Comparison of ENCODE assay signal across 27 mouse cellular contexts in genomic region chr7:46837073-46837472, GRCm38 (mm10). TPM values are rescaled to one million over a fixed set of nuclear protein-coding genes. Genes with fewer than 3 reads are reported as not detected.
DNase-seq lines count a peak whose midpoint lies in the region; ATAC-seq and TF ChIP-seq lines count a peak whose summit lies in the region.
"Had no signal": no experiment of that assay in that cellular context is flagged by ENCODE, and none has a peak within 500 bp of the region (broad histone marks: within the 10 kb centered on the region; RNA-seq: fewer than 3 reads in every experiment).

No protein-coding gene starts in this region.

- no peak for ATAC-seq in kidney, postnatal 0 days (replicated peaks; ENCODE audit: low FRiP score, low read depth)
- no peak for ATAC-seq in kidney, embryonic 16.5 days (ENCODE audit: low FRiP score, low TSS enrichment)
- no peak for ATAC-seq in midbrain, embryonic 15.5 days (replicated peaks)

- TF ChIP-seq CTCF in kidney, postnatal 0 days (IDR thresholded peaks at IDR 0.05; ENCODE audit: low read depth): no peak

- H3K4me1 ChIP-seq in kidney, postnatal 0 days (replicated peaks; ENCODE audit: insufficient read depth, low read length): peaks cover 19% of the 10 kb centered on the region; the same call in 1 of the 2 replicates
- peaks cover 36% of the 10 kb centered on the region for H3K4me1 ChIP-seq in kidney, embryonic 16.5 days (ENCODE audit: insufficient read depth, low read length)
- peaks cover 53% of the 10 kb centered on the region for H3K4me1 ChIP-seq in midbrain, embryonic 10.5 days
- peaks cover 21% of the 10 kb centered on the region for H3K4me1 ChIP-seq in midbrain, embryonic 15.5 days

- H3K36me3 ChIP-seq in kidney, postnatal 0 days (ENCODE audit: insufficient read depth, low read length): no peaks in the 10 kb centered on the region
- H3K36me3 ChIP-seq in kidney, embryonic 16.5 days (ENCODE audit: insufficient read depth, low read length): no peaks in the 10 kb centered on the region
- no peaks in the 10 kb centered on the region for H3K36me3 ChIP-seq in midbrain, embryonic 10.5 days
- no peaks in the 10 kb centered on the region for H3K36me3 ChIP-seq in midbrain, embryonic 15.5 days (replicated peaks)
- H3K36me3 ChIP-seq: embryonic facial prominence, embryonic 12.5 days; hindbrain, embryonic 12.5 days; limb, embryonic 15.5 days had no signal

- H3K27ac ChIP-seq in kidney, postnatal 0 days: peak overlapping the region; percentile 92; the same call in 1 of the 2 replicates
- no peak overlapping the region for H3K27ac ChIP-seq in kidney, embryonic 16.5 days (ENCODE audit: low read length)
- H3K27ac ChIP-seq in midbrain, embryonic 10.5 days (replicated peaks): 0 out of 2 replicates have a peak overlapping the region, but pooled peaks have one; percentile 20
- no peak overlapping the region for H3K27ac ChIP-seq in midbrain, embryonic 15.5 days
- H3K27ac ChIP-seq: hindbrain, embryonic 12.5 days had no signal

- no peak overlapping the region for H3K4me2 ChIP-seq in kidney, postnatal 0 days (ENCODE audit: low read length)
- no peak overlapping the region for H3K4me2 ChIP-seq in kidney, embryonic 16.5 days (replicated peaks; ENCODE audit: low read depth, low read length)
- H3K4me2 ChIP-seq in midbrain, embryonic 15.5 days: no peak overlapping the region
- H3K4me2 ChIP-seq: hindbrain, embryonic 12.5 days had no signal

- no peaks in the 10 kb centered on the region for H3K27me3 ChIP-seq in kidney, postnatal 0 days (ENCODE audit: insufficient read depth, low read length)
- no peaks in the 10 kb centered on the region for H3K27me3 ChIP-seq in kidney, embryonic 16.5 days (ENCODE audit: insufficient read depth, low read length)
- H3K27me3 ChIP-seq in midbrain, embryonic 10.5 days (ENCODE audit: low read depth, poor library complexity, severe bottlenecking): peaks cover 24% of the 10 kb centered on the region
- no peaks in the 10 kb centered on the region for H3K27me3 ChIP-seq in midbrain, embryonic 15.5 days (replicated peaks)

- 65% methylated on average over 5 of the region's 5 CpGs for WGBS in kidney, postnatal 0 days
- WGBS in kidney, embryonic 16.5 days: 42% methylated on average over 5 of the region's 5 CpGs
- 48% methylated on average over 5 of the region's 5 CpGs for WGBS in midbrain, embryonic 10.5 days
- 32% methylated on average over 5 of the region's 5 CpGs for WGBS in midbrain, embryonic 15.5 days

- H3K4me3 ChIP-seq in kidney, postnatal 0 days (replicated peaks; ENCODE audit: low read depth, low read length): no peak overlapping the region
- H3K4me3 ChIP-seq in kidney, embryonic 16.5 days (ENCODE audit: low read length): no peak overlapping the region
- no peak overlapping the region for H3K4me3 ChIP-seq in midbrain, embryonic 10.5 days
- H3K4me3 ChIP-seq in midbrain, embryonic 15.5 days: no peak overlapping the region
- H3K4me3 ChIP-seq: embryonic facial prominence, embryonic 12.5 days; hindbrain, embryonic 12.5 days; limb, embryonic 15.5 days had no signal

- intact Hi-C loops in heart, postnatal 25 days (cut with DNase I): no loop called here

- no peaks in the 10 kb centered on the region for H3K9me3 ChIP-seq in kidney, postnatal 0 days (replicated peaks; ENCODE audit: low read length)
- no peaks in the 10 kb centered on the region for H3K9me3 ChIP-seq in kidney, embryonic 16.5 days (ENCODE audit: low read length)
- H3K9me3 ChIP-seq in midbrain, embryonic 10.5 days (replicated peaks): no peaks in the 10 kb centered on the region
- H3K9me3 ChIP-seq in midbrain, embryonic 15.5 days: no peaks in the 10 kb centered on the region
- H3K9me3 ChIP-seq: embryonic facial prominence, embryonic 12.5 days; hindbrain, embryonic 12.5 days; limb, embryonic 15.5 days had no signal

- H3K9ac ChIP-seq in kidney, postnatal 0 days (ENCODE audit: low read depth, low read length): no peak overlapping the region
- H3K9ac ChIP-seq in kidney, embryonic 16.5 days (replicated peaks; ENCODE audit: low read length): no peak overlapping the region
- no peak overlapping the region for H3K9ac ChIP-seq in midbrain, embryonic 15.5 days
- H3K9ac ChIP-seq: embryonic facial prominence, embryonic 12.5 days had no signal

- peak; percentile 90 for DNase-seq in heart, adult 11 months
- no peak for DNase-seq in heart, postnatal 25 days (ENCODE audit: low spot score)
- no peak for DNase-seq in kidney, postnatal 0 days (ENCODE audit: low spot score)
- no peak for DNase-seq in midbrain, embryonic 10.5 days (ENCODE audit: low spot score)
- peak; percentile 61 for DNase-seq in retina, postnatal 7 days (ENCODE audit: low read depth, low spot score)
- no peak for DNase-seq in adrenal gland, adult 2 months
- DNase-seq: cerebellum, adult 18-20 months; cerebellum, postnatal 25 days; left cerebral cortex, postnatal 4 days; lung, adult 18-20 months; thymus, postnatal 4 days had no signal

RNA-seq across cellular contexts. Expression of gene Ldha, which starts 4.2 kb away (rescaled TPM):
- total RNA-seq in heart, postnatal 25 days (2021): 100 to 1,000 TPM; 799 to 856 TPM
- polyA plus RNA-seq in kidney, postnatal 0 days (2015; fragmentation: Nextera tagmentation; extraction: Ambion mirVana): 890 and 943 TPM in 2 replicates
- 1,802 and 1,946 TPM in 2 replicates for polyA plus RNA-seq in kidney, embryonic 16.5 days (2015; fragmentation: Nextera tagmentation; extraction: Ambion mirVana)
- 2,560 and 3,667 TPM in 2 replicates for polyA plus RNA-seq in midbrain, embryonic 10.5 days (2016; fragmentation: Nextera tagmentation; extraction: Ambion mirVana)
- polyA plus RNA-seq in midbrain, embryonic 15.5 days (2015; fragmentation: Nextera tagmentation; extraction: Ambion mirVana): 522 and 586 TPM in 2 replicates
- total RNA-seq in adrenal gland, adult 2 months (2021): 100 to 1,000 TPM; 381 to 429 TPM
- 178 and 230 TPM in 2 replicates for polyA plus RNA-seq in adrenal gland, adult 2 months (2012; rRNA removed)

RNA-seq across cellular contexts. Expression of gene Ldhc, which starts 23.9 kb away (rescaled TPM):
- not detected for total RNA-seq in heart, postnatal 25 days (2021)
- polyA plus RNA-seq in kidney, postnatal 0 days (2015; fragmentation: Nextera tagmentation; extraction: Ambion mirVana): not detected in 2 replicates
- 0.17 TPM in 1 of 2 replicates, not detected in the other for polyA plus RNA-seq in kidney, embryonic 16.5 days (2015; fragmentation: Nextera tagmentation; extraction: Ambion mirVana)
- polyA plus RNA-seq in midbrain, embryonic 10.5 days (2016; fragmentation: Nextera tagmentation; extraction: Ambion mirVana): 0.12 TPM in 1 of 2 replicates, not detected in the other
- polyA plus RNA-seq in midbrain, embryonic 15.5 days (2015; fragmentation: Nextera tagmentation; extraction: Ambion mirVana): 0.15 TPM in 1 of 2 replicates, not detected in the other
- total RNA-seq in adrenal gland, adult 2 months (2021): not detected
- polyA plus RNA-seq in adrenal gland, adult 2 months (2012; rRNA removed): not detected in 2 replicates
- total RNA-seq: adrenal gland, postnatal 4 days; gastrocnemius, adult 18-20 months; layer of hippocampus, postnatal 14 days; left cerebral cortex, adult 8-10 months; left cerebral cortex, postnatal 4 days; midbrain, postnatal 0 days had no signal
- polyA plus RNA-seq: embryonic facial prominence, embryonic 12.5 days; heart, embryonic 11.5 days; heart, postnatal 0 days; hindbrain, embryonic 12.5 days; intestine, embryonic 14.5 days; kidney, embryonic 14.5 days; large intestine, adult 2 months; spleen, adult 2 months had no signal

RNA-seq across cellular contexts. Expression of gene Gtf2h1, which starts 41.2 kb away (rescaled TPM):
- 10 to 100 TPM; 15.7 to 16.9 TPM for total RNA-seq in heart, postnatal 25 days (2021)
- 39.1 and 43.6 TPM in 2 replicates for polyA plus RNA-seq in kidney, postnatal 0 days (2015; fragmentation: Nextera tagmentation; extraction: Ambion mirVana)
- polyA plus RNA-seq in kidney, embryonic 16.5 days (2015; fragmentation: Nextera tagmentation; extraction: Ambion mirVana): 45.7 and 50.5 TPM in 2 replicates
- 50.0 and 53.5 TPM in 2 replicates for polyA plus RNA-seq in midbrain, embryonic 10.5 days (2016; fragmentation: Nextera tagmentation; extraction: Ambion mirVana)
- polyA plus RNA-seq in midbrain, embryonic 15.5 days (2015; fragmentation: Nextera tagmentation; extraction: Ambion mirVana): 41.2 and 44.6 TPM in 2 replicates
- 10 to 100 TPM; 30.4 to 46.7 TPM for total RNA-seq in adrenal gland, adult 2 months (2021)
- polyA plus RNA-seq in adrenal gland, adult 2 months (2012; rRNA removed): 4.9 and 8.5 TPM in 2 replicates

RNA-seq across cellular contexts. Expression of gene Hps5, which starts 41.2 kb away (rescaled TPM):
- total RNA-seq in heart, postnatal 25 days (2021): 10 to 100 TPM in 1 of 2 experiments, 1 to 10 TPM in 1; 8.6 to 10.5 TPM
- 18.0 and 19.0 TPM in 2 replicates for polyA plus RNA-seq in kidney, postnatal 0 days (2015; fragmentation: Nextera tagmentation; extraction: Ambion mirVana)
- polyA plus RNA-seq in kidney, embryonic 16.5 days (2015; fragmentation: Nextera tagmentation; extraction: Ambion mirVana): 30.9 and 34.4 TPM in 2 replicates
- polyA plus RNA-seq in midbrain, embryonic 10.5 days (2016; fragmentation: Nextera tagmentation; extraction: Ambion mirVana): 16.3 and 22.3 TPM in 2 replicates
- 13.0 and 13.7 TPM in 2 replicates for polyA plus RNA-seq in midbrain, embryonic 15.5 days (2015; fragmentation: Nextera tagmentation; extraction: Ambion mirVana)
- 10 to 100 TPM; 20.1 to 23.9 TPM for total RNA-seq in adrenal gland, adult 2 months (2021)
- 11.2 and 11.3 TPM in 2 replicates for polyA plus RNA-seq in adrenal gland, adult 2 months (2012; rRNA removed)

Comparison
In these comparisons a context has a peak if more than half of its experiments do, and no peak if none do; other contexts are left out.
1. DNase-seq: peak in heart, adult 11 months (single experiment) and retina, postnatal 7 days (single experiment); none in heart, postnatal 25 days (single experiment), kidney, postnatal 0 days (single experiment), midbrain, embryonic 10.5 days (single experiment) and adrenal gland, adult 2 months (single experiment).
2. H3K27ac ChIP-seq: peak in kidney, postnatal 0 days (single experiment) and midbrain, embryonic 10.5 days (single experiment); none in kidney, embryonic 16.5 days (single experiment) and midbrain, embryonic 15.5 days (single experiment).